Mouse (Mus musculus) embryo, embryonic 11.5 days (tissue): ENCODE measurements at regions not wholly inside any gene's neighbourhood (a gene's known extent, or its start where the extent isn't known, plus 50 kb on each side); places are given as distances from the start of the nearest gene placed in this dataset.
A peak's percentile ranks its signal among the peaks of the same experiment; 100 is the strongest.

ENCODE experiments used
- DNase-seq: peaks from one replicate; pipeline ENCODE4 v3.0.0-alpha.2; 2012; ENCODE audit warnings: low read depth, low spot score

DNA sequence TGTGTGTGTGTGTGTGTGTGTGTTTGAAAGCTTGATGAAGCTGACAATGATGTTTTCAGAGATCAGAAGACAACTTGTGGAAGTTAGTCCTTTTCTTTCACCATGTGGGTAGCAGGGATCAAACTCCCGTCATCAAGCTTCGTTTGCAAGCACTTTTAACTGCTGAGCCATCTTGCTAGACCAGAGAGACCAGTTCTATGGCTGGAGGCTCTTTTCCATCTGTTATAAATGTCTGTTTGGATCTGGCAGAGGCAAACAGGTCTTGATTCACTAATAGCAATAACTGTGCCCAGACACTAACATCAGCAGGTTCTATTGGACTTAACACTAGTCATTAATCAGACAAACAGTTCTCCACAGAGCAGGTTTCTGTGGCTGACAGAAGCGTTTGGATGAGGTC, 150.1 kb upstream of the Stmnd1 start:
- DNase-seq, result no peak

DNA sequence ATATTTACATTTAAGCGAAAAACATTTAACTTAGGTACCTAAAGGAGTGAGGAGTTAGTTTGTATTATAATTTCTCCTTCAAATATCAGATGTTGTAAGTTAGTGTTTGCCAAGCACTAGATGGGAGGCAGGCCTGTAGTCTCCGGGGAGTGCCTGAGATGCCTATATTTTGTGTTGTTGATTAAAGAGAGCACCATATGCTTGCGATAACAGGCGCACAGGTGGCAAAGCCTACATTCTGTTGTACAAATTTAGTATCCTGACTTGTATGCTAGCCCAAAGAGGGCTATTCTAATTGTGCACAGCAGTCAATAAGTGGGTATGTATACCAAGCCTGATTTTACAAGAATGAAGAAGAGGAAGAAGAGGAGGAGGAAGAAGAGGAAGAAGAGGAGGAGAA, 151.8 kb upstream of the Atxn1 start:
- DNase-seq, result no peak

DNA sequence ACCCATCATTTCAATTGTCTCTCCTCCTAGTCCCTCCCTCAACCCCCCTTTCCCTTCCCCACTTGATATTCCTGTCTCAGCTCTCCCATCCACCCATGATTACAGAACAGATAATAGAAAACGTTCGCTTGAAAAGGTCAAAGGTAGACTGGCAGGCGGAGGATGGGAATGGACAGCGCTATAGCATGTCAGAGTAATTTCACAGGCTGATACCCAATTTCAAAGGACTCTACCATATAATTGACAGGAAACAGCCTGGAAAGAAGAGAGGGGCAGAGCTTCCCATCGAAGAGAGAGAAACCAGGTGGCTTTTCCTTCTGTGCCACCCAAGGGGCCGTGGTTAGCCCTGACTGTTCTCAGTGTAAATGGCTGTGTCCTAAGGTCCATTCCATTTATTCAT, 140.2 kb upstream of the Atxn1 start:
- no peak for DNase-seq

DNA sequence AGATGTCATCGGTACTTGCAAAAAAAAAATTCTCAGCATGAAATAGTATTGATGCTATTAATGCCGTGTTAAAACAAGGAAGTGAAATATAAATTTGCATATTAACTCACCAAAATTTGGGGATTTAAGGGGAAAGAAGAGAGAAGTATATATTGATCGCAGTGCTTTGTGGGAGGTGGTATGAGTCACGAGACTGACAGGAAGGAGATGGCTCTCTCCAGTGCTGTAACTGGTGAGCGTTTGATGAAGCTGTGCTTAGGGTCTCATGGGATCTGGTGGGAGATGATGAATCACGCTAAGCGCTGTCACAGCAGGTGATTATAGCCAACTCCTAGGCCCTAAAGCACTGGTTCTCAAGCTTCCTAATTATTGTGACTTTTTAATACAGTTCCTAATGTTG, 133.8 kb upstream of the Atxn1 start:
- DNase-seq, result no peak

DNA sequence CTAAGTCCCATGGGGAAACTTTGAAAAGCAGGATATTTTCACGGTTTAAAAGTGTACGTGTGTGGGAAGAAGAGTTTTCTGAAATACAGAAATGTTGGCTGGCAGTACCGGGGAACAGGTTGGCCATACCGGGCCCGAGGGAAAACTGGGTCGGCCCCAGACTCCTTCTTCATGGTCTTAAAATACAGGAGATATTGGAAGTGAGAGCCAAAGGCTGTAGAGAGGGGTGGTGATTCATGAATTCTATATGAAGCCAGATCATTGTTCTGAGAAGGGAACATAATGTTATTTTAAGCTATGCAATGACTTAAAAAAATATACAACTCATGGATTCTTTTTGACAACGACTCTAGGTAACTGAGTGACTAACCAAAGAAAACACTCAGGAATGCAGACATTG, 133.3 kb upstream of the Atxn1 start:
- no peak for DNase-seq

DNA sequence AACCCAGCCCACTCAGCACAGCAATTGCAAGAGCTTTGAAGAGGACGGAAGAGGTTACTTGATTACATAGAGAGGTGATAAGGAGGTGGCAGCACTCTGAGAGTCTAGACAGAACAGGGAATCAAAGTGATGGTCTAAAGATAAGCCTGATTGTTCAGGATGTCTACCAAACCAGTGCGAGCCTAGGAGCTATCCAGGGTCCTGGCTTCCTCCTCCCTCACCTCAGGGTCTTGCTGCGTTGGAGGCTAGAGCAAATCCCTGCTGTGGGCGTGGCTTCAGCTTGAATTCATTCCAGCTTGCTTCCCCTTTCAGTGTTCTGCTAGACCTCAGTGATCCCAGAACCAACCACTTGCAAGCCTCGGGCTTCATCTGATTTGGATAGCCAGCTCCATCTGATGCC, 132.2 kb upstream of the Atxn1 start:
- DNase-seq, result peak; percentile 81

DNA sequence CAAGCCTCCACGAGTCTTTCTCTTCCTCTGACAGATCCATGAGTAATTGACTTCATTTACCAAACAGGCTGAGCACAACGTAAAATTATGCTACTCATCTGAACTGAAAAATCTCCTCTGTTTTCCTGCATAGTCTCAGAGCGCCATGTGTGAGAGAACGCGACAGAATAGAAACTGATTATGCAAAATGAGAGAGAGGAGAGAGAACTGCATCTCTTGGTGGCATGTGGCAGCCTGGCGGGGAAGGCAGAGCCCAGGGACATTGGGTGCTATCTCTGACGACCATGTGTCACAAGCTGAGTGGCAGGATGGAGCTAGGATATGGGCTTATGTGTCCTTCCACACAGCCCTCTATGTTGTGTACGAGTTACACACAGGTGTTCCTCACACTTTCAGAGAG, 131.6 kb upstream of the Atxn1 start:
- DNase-seq, result no peak

DNA sequence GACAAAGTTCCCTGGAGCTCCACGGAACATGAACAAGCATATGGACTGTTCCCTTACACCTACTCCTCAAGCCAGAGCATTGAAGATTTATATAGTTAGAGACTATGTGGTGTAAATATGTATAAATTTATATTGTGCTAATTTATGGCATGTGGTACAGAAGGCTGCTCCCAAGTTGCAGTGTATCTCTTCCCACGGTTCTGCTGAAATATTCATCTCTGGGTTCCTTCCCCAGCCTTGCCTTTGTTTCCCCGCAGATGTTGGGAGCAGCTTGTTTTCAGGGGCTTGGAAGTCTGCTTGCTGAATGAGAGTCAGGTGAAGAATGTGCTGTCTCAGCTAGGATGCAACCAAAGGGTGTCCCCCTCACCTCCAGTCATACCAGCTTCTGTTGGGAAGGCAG, 128.0 kb upstream of the Atxn1 start:
- no peak for DNase-seq

DNA sequence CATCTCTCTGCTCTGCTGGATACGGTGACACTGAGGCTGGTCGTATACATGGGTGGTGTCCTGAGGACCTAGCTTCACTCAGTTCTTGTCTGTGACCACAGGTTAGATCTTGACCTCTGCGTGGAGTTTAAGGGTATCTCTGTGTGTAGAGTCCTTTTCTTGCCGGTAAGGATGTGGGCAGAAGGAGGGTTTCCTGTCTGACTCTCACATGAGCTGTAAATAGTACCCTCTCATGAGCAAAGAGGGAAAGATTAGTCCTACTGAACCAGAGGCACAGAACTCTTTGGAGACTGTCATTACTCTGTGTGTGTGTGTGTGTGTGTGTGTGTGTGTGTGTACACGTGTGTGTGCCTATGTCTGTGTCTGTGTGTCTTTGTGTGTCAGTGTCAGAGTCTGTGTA, 126.3 kb upstream of the Atxn1 start:
- DNase-seq, result no peak

DNA sequence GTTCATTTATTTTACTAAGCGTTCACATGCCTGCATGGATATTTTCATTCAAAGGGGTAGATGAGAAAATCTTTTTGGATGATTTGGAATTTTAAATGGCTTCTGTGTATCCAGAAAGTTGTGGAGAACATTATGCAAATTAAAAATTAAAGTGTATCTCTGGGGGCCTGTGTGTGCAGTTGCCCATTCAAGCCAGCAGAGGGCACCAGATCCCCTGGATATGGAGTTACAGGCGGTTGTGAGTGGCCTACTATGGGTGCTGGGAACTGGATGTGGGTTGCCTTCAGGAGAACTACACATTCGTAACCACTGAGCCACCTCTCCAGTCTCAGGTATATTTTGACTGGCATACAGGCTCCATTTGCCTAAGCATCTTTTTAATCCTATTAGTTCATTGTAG, 123.4 kb upstream of the Atxn1 start:
- DNase-seq, result no peak

DNA sequence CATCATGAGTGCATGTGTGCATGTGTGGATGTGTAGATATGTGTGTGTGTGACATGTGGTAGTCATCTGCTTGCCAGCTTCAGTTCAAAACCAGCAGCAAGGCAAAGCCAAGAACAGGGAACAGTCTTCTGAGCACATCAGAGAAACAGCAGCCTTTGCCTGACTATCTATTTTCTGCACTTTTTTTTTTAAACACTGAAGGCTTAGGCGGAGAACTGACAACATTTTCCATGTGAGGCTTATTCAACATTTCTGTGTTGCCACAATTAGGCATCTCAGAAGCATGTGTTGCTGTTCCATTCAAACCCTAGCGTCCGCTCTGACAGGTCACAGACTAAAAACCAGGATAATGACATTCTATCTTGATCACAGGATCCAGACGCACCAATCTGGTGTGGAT, 122.9 kb upstream of the Atxn1 start:
- no peak for DNase-seq

DNA sequence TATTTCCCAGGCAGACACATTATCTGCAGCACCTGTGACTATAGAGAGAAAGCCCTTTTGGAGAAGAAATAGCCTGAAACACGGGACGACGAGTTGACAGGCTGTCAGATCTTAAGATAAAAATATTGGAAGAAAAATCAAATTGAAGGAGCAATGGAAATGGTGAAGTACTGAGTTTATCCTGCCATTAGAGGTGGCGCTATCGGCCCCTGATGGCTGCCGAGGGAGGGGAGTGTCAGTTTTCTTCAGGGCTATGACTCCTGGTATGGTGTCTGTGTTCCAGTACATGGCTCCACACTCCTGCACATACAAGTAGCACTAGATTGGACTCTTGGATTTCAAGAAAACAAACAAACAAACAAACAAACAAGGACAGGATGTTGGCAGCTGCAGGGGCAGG, 112.1 kb upstream of the Atxn1 start:
- no peak for DNase-seq

DNA sequence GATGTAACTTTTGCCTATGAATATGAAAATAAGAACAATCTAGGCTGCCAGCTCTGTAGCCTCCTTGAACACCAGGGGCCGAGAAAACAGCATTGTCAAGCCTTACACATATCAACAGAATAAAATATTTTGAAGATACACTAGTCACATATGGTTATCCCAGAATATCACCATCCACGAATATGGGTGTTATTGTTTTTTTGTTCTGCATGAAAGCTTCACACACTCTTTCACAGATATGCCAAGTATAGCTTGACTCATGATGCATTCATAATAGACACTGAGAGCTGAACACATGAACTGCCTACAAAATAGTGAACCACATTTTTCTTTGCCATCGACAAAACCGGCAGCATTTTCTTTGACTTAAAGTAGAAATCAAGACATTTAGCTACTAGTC, 106.9 kb upstream of the Atxn1 start:
- no peak for DNase-seq

DNA sequence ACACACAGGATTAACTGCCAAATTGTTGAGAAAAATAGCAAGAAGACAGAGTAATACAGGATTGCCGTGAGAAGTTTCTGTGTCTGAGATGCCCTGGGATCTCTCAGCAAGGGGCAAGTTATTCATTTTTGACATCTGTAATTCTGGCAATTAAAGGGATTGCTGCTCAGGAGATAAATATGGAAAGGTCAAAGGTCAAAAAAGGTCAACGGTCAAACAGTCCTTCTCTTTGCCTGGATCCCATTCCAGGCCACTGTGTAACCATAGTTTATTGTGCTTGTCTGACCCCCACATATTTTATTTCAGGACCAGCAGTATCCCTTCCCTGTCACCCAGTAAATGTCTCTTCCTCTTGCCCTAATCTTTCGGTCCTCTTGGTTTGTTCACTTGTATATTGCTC, 104.8 kb upstream of the Atxn1 start:
- no peak for DNase-seq

DNA sequence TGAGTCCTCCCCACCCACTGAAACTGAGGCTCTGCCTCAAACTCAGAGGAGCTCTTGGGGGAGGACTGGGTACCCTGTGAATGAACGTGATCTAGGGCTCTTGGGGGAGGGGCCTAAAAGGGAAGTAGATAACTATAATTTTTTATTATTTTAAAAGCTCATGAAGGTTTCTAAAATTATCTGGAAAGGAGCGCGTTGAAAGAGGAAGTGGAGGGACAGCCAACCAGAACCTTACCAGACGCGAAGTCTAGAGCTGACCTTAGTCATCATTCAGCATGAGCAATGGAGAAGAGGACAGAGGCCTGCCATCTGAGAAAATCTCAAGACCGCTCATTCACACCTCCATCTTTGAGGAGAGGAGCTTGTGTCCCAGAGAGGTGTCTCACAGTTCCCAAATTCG, 98.0 kb upstream of the Atxn1 start:
- DNase-seq, result no peak

DNA sequence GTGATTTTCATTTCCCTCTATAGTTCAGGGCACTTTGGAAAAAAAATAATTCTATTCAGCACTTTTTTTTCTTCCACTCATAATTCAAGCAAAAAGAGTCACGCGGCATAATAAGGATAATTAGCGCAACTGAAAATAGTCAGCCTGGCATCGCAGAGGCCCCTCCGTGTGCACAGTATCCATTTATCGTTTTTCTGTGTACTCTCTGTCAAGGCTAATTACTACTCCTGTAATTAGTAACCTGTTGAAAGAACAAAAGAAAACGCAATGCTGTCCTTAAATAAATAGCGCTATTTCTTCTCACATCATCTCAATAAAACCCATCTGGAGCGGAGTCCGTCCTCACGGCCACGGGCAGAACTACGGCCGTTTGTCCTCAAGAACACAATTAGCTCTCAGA, 95.1 kb upstream of the Atxn1 start:
- DNase-seq, result no peak

DNA sequence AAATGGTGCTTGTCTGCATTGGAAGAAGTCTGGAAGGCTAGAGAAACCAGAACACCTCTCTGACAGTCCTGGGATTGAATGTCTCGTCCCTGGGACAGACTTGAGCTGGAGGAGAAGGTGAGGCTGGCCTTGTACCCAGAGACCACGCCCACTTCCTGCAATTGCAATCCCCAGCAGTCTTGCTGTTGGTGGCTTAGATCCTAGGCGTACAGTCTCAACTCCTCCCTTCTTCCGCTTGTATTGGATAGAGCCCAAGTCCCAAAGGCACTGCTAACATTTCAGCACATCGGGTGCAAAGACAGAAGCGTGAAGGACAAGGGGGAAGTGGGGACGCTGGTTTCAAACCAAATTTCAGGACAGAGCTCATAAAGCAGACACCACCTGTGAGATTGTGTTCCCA, 94.1 kb upstream of the Atxn1 start:
- DNase-seq, result no peak

DNA sequence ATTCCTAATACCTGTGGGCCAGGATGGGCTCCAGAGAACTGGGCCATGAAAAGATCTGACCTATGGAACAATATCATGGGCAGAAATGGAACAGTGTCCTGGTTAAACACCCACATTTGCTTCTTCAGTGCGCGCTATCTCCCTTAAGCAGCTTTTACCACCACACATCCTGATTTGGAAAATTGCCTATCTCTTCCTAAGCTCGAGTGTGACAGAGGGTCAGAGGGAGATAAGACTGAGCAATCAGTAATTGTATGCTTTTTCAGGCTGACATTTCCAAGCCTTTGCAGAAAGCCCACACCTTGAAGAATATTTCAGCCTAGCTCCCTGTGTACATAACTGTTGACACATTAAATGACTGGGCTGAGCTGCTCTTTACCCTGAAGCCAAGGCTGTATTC, 93.5 kb upstream of the Atxn1 start:
- DNase-seq, result no peak

DNA sequence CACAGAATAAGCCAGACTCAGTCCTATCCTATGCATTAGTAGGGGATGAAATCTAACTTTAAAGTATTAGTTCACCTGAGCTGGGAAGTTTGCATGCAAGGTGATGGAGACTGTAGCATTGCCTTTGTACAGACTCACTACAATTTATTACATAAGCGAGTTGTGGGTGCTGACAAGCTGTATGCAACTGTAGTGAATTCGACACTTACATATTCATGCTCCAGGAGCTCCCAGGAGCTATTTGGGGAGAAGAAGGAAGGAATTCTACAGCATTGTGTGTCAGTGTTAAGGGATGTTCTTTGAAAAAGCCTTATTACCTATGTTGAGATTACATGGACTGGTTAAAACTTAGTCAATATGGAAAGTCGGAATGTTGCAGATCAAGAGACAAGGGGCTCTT, 90.6 kb upstream of the Atxn1 start:
- no peak for DNase-seq

DNA sequence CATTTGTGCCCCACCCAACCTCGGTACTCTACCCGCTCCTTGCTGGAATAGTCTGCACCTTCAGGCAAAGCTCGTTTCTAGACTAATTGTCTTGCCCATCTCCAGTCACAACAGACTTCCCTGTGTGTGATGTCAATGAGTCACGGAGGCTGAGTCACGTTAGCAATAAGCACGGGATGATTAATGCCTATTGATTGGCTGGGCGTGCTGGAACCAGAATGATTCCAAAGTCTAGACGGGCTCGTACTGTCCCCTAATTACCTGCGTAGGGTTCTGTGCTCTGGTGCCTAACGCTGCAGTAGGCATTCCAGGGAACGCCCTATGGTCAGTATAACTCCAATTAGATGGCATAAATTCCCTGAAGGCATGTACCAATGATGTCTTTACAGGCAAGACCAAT, 78.8 kb upstream of the Atxn1 start:
- DNase-seq, result no peak

DNA sequence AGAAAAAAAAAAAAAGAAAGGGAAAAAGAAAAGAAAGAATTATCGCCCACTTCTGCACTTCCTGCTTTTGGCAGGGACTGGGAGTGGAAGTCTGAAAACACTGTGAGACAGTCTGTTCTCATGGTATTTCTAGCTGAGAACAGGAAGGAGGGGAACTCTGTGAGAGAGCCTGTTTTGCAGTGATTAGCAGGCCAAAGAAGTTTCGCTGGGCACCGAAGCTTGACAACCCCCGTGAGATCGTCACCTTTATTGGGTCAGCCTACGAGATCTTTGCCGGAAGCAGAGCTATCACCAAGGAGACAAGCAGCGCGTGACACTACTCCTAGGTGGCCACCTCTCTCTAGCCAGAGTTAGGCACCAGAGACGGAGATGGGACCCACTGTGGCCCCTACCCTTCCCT, 78.2 kb upstream of the Atxn1 start:
- no peak for DNase-seq

DNA sequence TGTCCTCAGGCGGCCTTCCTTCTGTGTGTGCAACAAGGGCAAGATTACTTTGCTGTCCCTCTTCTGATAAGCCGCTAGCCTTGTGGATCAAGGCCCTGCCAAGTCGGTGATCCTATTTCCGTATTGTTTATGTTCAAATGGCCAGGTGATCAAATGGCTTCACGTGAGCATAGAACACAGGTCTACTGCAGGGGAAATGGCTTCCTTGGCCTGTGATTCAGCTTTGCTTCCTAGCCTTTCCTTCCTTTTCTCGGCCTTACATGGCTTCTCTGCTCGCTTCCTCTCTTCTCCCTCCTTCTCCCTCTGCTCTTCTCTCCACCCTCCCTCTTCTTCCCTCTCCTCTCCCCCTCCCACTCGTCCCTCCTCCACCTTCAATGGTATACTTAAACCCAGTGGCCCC, 77.4 kb upstream of the Atxn1 start:
- no peak for DNase-seq

DNA sequence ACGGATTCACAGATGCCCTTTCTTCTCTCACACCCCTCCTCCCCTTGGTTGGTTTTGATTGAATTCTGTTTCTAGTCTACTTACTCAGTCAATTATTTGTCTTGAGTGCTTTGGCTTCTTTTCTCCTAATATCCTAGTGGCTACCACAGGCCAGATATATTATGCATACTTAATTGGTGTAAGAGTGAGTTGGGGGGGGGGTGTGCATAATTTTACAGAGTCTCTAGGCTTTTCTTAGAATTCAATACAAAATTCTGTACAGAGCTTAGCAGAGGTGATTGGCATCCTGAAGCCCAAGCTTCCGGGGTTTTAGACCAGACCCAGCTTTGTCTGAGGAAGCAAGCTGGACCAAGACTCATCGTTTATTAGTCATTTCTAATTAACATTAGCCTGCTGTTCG, 76.7 kb upstream of the Atxn1 start:
- no peak for DNase-seq

DNA sequence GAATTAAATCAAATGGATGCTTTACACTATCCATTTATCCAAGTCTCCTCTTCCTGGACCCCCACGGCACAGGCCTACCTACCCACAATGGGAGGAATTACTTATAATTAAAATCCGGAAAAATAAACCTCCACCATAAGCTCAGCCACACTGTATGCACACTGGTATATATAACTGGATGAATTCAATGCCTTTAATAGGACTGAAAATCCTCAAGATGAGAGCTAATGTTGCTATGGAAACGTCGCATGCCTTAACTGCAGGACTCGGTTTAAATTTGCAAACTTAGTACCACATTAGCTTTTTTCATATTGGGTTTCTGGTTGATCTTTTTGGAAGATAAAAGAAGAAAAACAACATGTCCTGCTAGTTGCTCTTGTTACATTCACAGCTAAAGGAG, 75.3 kb upstream of the Atxn1 start:
- no peak for DNase-seq
